Mouse (Mus musculus): ENCODE results near the gene Cachd1. TPM values are rescaled to one million over a fixed set of nuclear protein-coding genes. Genes with fewer than 3 reads are reported as not detected.

Gene Cachd1
- polyA plus RNA-seq, 1 experiment: 3.9 TPM

GRCm38 (mm10) chr4:100914532-100914931 lies 138.1 kb downstream of the Cachd1 start:
- H3K4me2 ChIP-seq (ENCODE audit: low read depth): no peak overlapping the region
- H3ac ChIP-seq (ENCODE audit: control insufficient read depth, insufficient read length): no peak overlapping the region
- no peaks in the 10 kb centered on the region for H3K27me3 ChIP-seq (ENCODE audit: control insufficient read depth, insufficient read depth, insufficient read length)
- no peak overlapping the region for H3K4me3 ChIP-seq
- no peaks in the 10 kb centered on the region for H3K36me3 ChIP-seq (ENCODE audit: control insufficient read depth, insufficient read depth)
- H3K79me2 ChIP-seq (ENCODE audit: control insufficient read depth, insufficient read depth): no peaks in the 10 kb centered on the region
- no peak for TF ChIP-seq TCF12 (IDR thresholded peaks at IDR 0.05; ENCODE audit: insufficient read depth, poor library complexity, severe bottlenecking)
- TF ChIP-seq MYOG (IDR thresholded peaks at IDR 0.05; ENCODE audit: control insufficient read depth in 1 of 3, insufficient read depth in 1 of 3, insufficient read length in 2 of 3, low read depth in 2 of 3): no peak

GRCm38 (mm10) chr4:100915093-100915492 lies 138.6 kb downstream of the Cachd1 start:
- TF ChIP-seq USF1 (IDR thresholded peaks at IDR 0.05; ENCODE audit: low read depth) (no peak), POLR2A (IDR thresholded peaks at IDR 0.05; ENCODE audit: insufficient read length, low read depth) (no peak), TCF12 (IDR thresholded peaks at IDR 0.05; ENCODE audit: insufficient read depth, poor library complexity, severe bottlenecking) (no peak), E2F4 (IDR thresholded peaks at IDR 0.05; ENCODE audit: insufficient read depth) (no peak), SRF (IDR thresholded peaks at IDR 0.05; ENCODE audit: control insufficient read depth, insufficient read length, low read depth) (no peak), TCF3 (IDR thresholded peaks at IDR 0.05; ENCODE audit: insufficient read length, low read depth) (no peak)
- H3K4me3 ChIP-seq: no peak overlapping the region
- H3ac ChIP-seq (ENCODE audit: control insufficient read depth, insufficient read length): no peak overlapping the region
- no peak overlapping the region for H3K4me2 ChIP-seq (ENCODE audit: low read depth)
- H3K27me3 ChIP-seq (ENCODE audit: control insufficient read depth, insufficient read depth, insufficient read length): no peaks in the 10 kb centered on the region
- no peaks in the 10 kb centered on the region for H3K79me2 ChIP-seq (ENCODE audit: control insufficient read depth, insufficient read depth)
- H3K36me3 ChIP-seq (ENCODE audit: control insufficient read depth, insufficient read depth): peaks cover 2% of the 10 kb centered on the region

- H3K4me3 ChIP-seq: no peak overlapping the region
- H3K27me3 ChIP-seq (ENCODE audit: control insufficient read depth, insufficient read depth, insufficient read length): no peaks in the 10 kb centered on the region
- no peak overlapping the region for H3ac ChIP-seq (ENCODE audit: control insufficient read depth, insufficient read length)
- H3K79me2 ChIP-seq (ENCODE audit: control insufficient read depth, insufficient read depth): no peaks in the 10 kb centered on the region
- no peak overlapping the region for H3K4me2 ChIP-seq (ENCODE audit: low read depth)
- H3K36me3 ChIP-seq (ENCODE audit: control insufficient read depth, insufficient read depth): peaks cover 5% of the 10 kb centered on the region
- TF ChIP-seq SRF (IDR thresholded peaks at IDR 0.05; ENCODE audit: control insufficient read depth, insufficient read length, low read depth): no peak
Observed at GRCm38 (mm10) chr4:100917511-100917910, 141.0 kb downstream of the Cachd1 start.

GRCm38 (mm10) chr4:100920413-100920812 lies 143.9 kb downstream of the Cachd1 start:
- no peak overlapping the region for H3K4me3 ChIP-seq
- no peak overlapping the region for H3ac ChIP-seq (ENCODE audit: control insufficient read depth, insufficient read length)
- H3K79me2 ChIP-seq (ENCODE audit: control insufficient read depth, insufficient read depth): no peaks in the 10 kb centered on the region
- no peak overlapping the region for H3K4me2 ChIP-seq (ENCODE audit: low read depth)
- TF ChIP-seq MYOG (IDR thresholded peaks at IDR 0.05; ENCODE audit: control insufficient read depth in 1 of 3, insufficient read depth in 1 of 3, insufficient read length in 2 of 3, low read depth in 2 of 3) (no peak), CEBPB (IDR thresholded peaks at IDR 0.05; ENCODE audit: insufficient read depth, poor library complexity, severe bottlenecking) (no peak), MYOD1 (IDR thresholded peaks at IDR 0.05; ENCODE audit: control insufficient read depth in 1 of 3, insufficient read length in 2 of 3, low read depth in 2 of 3) (no peak), USF1 (IDR thresholded peaks at IDR 0.05; ENCODE audit: low read depth) (no peak), POLR2A (IDR thresholded peaks at IDR 0.05; ENCODE audit: insufficient read length, low read depth) (no peak), REST (IDR thresholded peaks at IDR 0.05; ENCODE audit: insufficient read depth, insufficient read length) (no peak), TCF3 (IDR thresholded peaks at IDR 0.05; ENCODE audit: insufficient read length, low read depth) (no peak), MAX (IDR thresholded peaks at IDR 0.05; ENCODE audit: low read depth) (no peak), POLR2AphosphoS2 (IDR thresholded peaks at IDR 0.05; ENCODE audit: insufficient read length, low read depth) (no peak), SRF (IDR thresholded peaks at IDR 0.05; ENCODE audit: control insufficient read depth, insufficient read length, low read depth) (no peak), E2F4 (IDR thresholded peaks at IDR 0.05; ENCODE audit: insufficient read depth) (no peak)
- peaks cover 5% of the 10 kb centered on the region for H3K36me3 ChIP-seq (ENCODE audit: control insufficient read depth, insufficient read depth)
- no peaks in the 10 kb centered on the region for H3K27me3 ChIP-seq (ENCODE audit: control insufficient read depth, insufficient read depth, insufficient read length)

- H3K27me3 ChIP-seq (ENCODE audit: control insufficient read depth, insufficient read depth, insufficient read length): no peaks in the 10 kb centered on the region
- H3K4me3 ChIP-seq: no peak overlapping the region
- peaks cover 5% of the 10 kb centered on the region for H3K36me3 ChIP-seq (ENCODE audit: control insufficient read depth, insufficient read depth)
- H3ac ChIP-seq (ENCODE audit: control insufficient read depth, insufficient read length): no peak overlapping the region
- H3K79me2 ChIP-seq (ENCODE audit: control insufficient read depth, insufficient read depth): no peaks in the 10 kb centered on the region
- H3K4me2 ChIP-seq (ENCODE audit: low read depth): no peak overlapping the region
- TF ChIP-seq MYOG (IDR thresholded peaks at IDR 0.05; ENCODE audit: control insufficient read depth in 1 of 3, insufficient read depth in 1 of 3, insufficient read length in 2 of 3, low read depth in 2 of 3) (no peak), POLR2A (IDR thresholded peaks at IDR 0.05; ENCODE audit: insufficient read length, low read depth) (no peak), MAX (IDR thresholded peaks at IDR 0.05; ENCODE audit: low read depth) (no peak), POLR2AphosphoS2 (IDR thresholded peaks at IDR 0.05; ENCODE audit: insufficient read length, low read depth) (no peak), E2F4 (IDR thresholded peaks at IDR 0.05; ENCODE audit: insufficient read depth) (no peak), SRF (IDR thresholded peaks at IDR 0.05; ENCODE audit: control insufficient read depth, insufficient read length, low read depth) (no peak), CEBPB (IDR thresholded peaks at IDR 0.05; ENCODE audit: insufficient read depth, poor library complexity, severe bottlenecking) (no peak), MYOD1 (IDR thresholded peaks at IDR 0.05; ENCODE audit: control insufficient read depth in 1 of 3, insufficient read length in 2 of 3, low read depth in 2 of 3) (no peak), REST (IDR thresholded peaks at IDR 0.05; ENCODE audit: insufficient read depth, insufficient read length) (no peak)
Observed at GRCm38 (mm10) chr4:100922816-100923554, 146.5 kb downstream of the Cachd1 start.
